Mouse (Mus musculus) liver, adult 2 months (tissue): Measurements from ENCODE around the gene Kcnq1.

ENCODE experiments used
- CTCF ChIP-seq: fragments of 200-500 bp; IDR thresholded peaks from 2 replicates; pipeline ENCODE4 v1.5.1; 2011; ENCODE audit warnings: low read depth, low read length, control low read depth
- POLR2A ChIP-seq: fragments of 200-500 bp; IDR thresholded peaks from 2 replicates; pipeline ENCODE4 v1.6.1; 2011; ENCODE audit warnings: low read length, control low read depth; ENCODE audit not compliant: insufficient read depth; ENCODE audit errors: extremely low read depth

DNA sequence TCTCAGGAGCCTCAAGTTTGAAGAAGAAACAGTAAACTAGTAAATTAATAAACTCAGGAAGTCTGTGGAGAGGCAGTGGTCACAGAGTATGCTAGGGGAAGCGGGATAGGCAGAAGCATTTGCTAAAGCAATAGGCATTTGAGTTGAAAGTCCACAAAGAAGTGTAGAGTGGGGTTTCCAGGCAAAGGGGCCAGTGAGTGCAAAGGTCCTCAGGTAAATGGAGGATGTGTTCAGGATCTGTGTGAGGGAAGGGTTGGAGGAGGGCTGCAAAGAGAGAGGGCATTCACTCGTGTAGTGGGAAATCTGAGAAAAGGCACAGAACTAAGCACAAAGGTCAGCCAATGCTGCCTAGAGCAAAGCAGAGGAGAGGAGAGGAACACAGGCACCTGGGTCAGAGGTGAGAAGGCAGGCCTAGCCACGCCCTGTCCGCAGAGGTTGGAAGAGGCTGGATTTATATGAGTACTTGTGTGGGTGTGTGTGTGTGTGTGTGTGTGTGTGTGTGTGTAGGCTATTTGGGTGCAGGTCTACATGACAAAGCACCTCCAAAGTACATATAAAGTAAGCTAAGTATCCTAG is 313.5 kb downstream of the Kcnq1 start:
- TF ChIP-seq CTCF, result no peak
- TF ChIP-seq POLR2A, result no peak
